Mouse (Mus musculus) erythroid progenitor cell, adult 5-6 weeks (primary cell): ENCODE measurements around the gene Cep78. TPM values are rescaled to one million over a fixed set of nuclear protein-coding genes. Genes with fewer than 3 reads are reported as not detected.
A peak's percentile ranks its signal among the peaks of the same experiment; 100 is the strongest.

Source experiments
- ATAC-seq: replicated peaks from 2 replicates; pipeline ENCODE4 v1.8.0; 2016; ENCODE audit warnings: moderate number of reproducible peaks, mild to moderate bottlenecking, moderate TSS enrichment, inconsistent platforms; ENCODE audit not compliant: poor library complexity, low FRiP score, severe bottlenecking
- total RNA-seq, 2 experiments: library from RNA; stranded (forward) in 1 of 2; stranded (reverse) in 1 of 2; fragments of 150-400 nt in 1 of 2; fragments of 186-747, 209-891 nt in 1 of 2; gene quantifications; 2 replicates each; pipeline versions ENCODE4 v1.2.3 to v1.2.4; 2015 to 2017; ENCODE audit warnings: low replicate concordance in 2 of 2

Cep78 gene
- total RNA-seq, 2 experiments from 2014 or later: 4.1 to 8.4 TPM

DNA sequence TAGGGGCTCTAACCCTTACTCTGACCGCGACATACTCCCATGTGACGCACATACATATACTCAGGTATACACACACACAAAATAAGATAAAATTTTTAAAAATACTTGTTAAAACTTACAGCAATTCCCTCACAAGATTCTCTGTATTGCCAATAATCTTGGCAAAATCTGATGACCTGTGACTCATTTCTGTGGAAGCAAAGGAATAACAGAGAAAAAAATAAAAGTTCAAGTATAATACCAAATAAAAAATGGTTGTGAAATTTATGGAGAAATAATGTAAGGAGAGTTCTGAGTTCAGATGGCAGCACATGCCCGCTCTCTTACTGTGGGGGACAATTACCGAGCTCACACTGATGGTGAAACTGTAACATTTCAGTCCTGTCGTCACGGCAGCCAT lies 65.5 kb downstream of the Cep78 start:
- no peak for ATAC-seq

DNA sequence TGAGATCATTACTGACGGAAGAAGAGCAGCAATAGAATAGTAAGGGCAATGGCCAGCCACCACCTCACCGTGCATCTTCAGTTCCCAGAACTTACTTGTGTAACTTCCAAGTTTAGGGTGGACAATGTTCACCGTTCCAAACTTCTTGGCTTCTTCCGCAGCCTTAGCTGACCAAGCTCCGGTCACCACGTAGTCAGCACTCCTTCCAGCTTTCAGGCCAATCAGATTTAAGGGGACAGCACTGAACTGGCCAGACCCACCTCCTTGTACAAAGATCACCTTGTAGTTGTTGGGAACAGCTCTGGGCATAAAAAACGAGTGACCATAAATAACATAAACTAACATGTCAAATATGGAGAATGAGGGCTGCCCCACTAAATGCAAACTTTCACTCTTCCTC lies 66.7 kb downstream of the Cep78 start:
- ATAC-seq: no peak

DNA sequence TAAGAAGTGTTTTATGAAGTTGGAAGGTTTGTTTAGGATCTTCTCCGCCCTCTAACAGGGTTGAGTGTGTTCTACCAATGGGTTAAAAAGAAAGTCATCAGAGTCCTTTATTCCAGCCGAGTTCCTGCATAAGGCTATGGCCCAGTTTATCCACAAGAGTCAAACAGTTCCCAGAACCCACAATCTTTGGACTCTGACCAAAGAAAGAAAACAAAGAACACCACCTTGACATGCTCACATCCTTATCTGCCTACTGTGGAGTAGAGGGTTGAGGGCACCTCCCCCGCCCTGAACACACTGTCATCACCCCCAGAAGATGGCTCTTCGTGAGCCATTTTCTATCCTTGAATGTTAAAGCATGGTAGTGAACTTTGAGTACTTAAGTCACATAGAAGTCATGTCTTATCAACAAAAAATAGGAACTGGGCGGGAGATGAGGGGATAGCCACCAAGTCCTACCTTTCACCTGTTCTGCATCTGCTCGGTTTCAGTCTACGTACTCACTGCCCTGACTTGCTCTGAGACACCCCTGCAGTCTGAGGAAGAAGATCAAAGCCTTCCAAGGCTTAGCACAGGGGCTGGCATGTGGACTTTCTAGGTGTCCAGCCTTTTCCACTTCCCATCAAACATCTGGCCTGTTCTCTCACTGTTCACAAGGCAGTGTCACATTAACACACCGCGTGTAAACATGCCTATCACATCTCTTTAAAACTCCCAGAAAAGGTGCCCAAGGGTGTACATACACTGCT lies 71.4 kb downstream of the Cep78 start:
- ATAC-seq: no peak

DNA sequence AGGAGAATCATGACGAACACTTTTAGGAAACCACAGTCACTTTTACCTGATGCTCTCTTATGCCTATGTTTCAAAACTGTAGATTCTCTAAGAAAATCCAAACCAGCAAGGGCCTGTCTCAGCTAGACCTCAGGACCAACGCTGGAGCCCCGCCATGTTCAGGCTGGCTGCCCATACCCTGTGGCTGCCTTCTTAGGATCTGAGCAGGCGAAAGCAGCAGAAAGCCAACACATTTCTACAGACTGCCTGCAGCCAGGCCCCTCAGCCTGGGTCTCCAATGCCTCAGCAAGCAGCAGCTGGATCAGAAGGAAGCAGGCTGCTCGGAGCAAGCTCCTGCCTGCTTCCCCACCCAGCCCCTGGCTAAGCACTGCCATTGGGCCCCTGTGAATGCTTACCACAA lies 73.3 kb downstream of the Cep78 start:
- no peak for ATAC-seq

DNA sequence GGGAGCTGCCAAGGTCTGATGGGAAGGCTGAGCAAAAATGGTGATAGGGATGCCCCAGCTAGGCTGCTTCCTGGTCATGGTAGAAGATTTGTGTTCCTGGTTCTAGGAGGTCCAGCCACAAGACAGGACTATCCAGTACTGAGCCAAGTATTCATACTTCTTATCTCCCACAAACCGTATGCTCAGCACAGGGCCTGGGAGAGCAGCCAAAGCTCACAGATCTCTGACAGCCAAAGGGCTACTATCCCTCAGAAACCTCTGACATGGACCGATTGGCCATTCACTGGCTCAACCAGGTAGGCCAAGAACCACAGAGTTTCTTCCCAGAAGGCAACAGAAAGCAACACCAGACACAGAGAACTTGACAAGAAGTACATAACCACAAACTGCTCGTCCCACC lies 73.8 kb downstream of the Cep78 start:
- ATAC-seq: peak; percentile 43; the same call in 1 of the 2 replicates

DNA sequence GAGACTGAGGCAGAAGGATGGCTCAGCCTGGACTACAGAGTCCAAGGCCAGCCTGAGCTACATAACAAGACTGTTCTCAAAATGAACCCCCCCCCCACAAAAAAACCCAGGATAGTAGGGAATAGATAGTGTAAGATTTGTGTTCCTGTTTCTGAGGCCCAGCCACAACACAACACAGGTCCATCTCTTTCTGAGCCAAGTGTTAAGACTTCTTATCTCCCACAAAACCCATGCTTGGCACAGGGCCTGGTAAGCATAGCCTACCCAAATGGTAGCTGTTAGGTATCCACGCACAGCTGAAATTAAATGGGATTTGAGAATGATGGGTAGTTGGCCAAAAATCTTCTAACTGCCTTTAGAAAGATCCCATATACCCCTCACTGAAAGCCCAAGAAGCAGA lies 74.3 kb downstream of the Cep78 start:
- 0 out of 2 replicates have a peak, but pooled peaks have one; percentile 9 for ATAC-seq

DNA sequence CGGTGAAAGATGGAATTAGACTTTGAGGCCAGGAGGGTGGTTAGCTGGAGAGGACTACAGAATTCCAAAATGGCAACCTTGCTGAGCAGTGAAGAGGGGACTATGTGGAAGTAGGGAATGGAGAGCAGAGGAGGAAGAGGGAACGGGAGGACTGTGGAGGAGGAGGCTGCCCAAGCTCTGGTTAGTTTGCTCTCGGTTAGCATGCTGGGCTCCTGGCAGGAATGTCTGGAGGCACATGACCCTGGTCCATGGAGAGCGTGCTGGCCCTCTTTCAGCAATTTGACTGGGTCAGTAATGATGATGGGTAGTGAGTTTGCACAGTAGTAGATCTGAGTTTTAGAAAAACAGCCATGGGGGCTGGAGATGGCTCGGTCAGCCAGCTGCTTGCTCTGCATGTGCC lies 76.8 kb downstream of the Cep78 start:
- no peak for ATAC-seq

Other genes with a start within 250 kb of the Cep78 start
- gene Psat1, start 37.7 kb downstream of the Cep78 start, total RNA-seq (2015; ENCODE audit: low replicate concordance): 13.0 and 14.4 TPM in 2 replicates
- 11.7 and 35.3 TPM in 2 replicates for gene Psat1, start 37.7 kb downstream of the Cep78 start, total RNA-seq (2017; ENCODE audit: low replicate concordance)
- gene Gnaq, start 147.8 kb upstream of the Cep78 start, total RNA-seq (2015; ENCODE audit: low replicate concordance): 7.1 and 8.6 TPM in 2 replicates
- 2.0 and 7.8 TPM in 2 replicates for gene Gnaq, start 147.8 kb upstream of the Cep78 start, total RNA-seq (2017; ENCODE audit: low replicate concordance)